Mouse (Mus musculus) left cerebral cortex, adult 9 months (tissue): ENCODE measurements at regions not wholly inside any gene's neighbourhood (a gene's known extent, or its start where the extent isn't known, plus 50 kb on each side); places are given as distances from the start of the nearest gene placed in this dataset.

ENCODE experiments used
- DNase-seq, 2 experiments: peaks; one replicate each; pipeline ENCODE4 v3.0.0; 2022; ENCODE audit warnings: low spot score in 2 of 2

DNA sequence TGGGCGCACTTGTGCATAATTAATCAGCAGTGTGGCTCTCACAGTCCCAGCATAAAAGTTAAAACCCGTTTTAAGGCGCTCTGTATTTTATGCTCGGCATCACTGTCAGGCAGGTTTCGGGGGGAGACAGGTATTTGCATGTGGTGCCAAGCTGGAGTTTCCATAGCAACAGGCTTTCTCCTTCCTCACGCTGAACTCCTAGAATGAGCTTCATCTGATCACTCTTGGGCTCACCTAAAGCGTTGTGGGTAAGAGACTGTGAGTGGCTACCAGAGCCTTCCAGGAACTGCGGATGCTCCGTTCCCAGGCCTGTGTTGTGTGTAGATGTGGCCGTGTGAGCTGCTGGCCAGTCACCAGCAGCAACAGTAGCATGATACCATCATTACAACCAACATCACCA is 161.5 kb downstream of the Ajap1 start:
- no peak for DNase-seq

DNA sequence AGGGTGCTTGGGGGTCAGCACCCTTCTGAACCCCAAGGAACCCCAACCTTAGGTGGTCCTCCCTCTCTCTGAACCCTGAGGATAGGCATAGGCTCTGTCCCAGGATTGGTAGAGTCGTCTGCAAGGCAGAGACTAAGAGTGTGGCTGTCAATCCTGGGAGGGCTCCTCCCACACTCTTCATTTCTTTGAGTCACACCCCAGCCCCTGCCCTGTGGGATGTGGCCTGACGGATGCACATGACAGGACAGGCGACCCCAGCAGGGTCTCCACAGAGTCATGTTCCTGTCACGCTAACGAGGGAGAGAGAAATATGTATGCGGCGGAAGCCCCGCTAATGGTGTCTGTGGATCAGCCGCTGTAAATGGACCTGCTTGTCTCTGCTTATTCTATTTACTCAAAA is 162.0 kb downstream of the Ajap1 start:
- DNase-seq = no peak

DNA sequence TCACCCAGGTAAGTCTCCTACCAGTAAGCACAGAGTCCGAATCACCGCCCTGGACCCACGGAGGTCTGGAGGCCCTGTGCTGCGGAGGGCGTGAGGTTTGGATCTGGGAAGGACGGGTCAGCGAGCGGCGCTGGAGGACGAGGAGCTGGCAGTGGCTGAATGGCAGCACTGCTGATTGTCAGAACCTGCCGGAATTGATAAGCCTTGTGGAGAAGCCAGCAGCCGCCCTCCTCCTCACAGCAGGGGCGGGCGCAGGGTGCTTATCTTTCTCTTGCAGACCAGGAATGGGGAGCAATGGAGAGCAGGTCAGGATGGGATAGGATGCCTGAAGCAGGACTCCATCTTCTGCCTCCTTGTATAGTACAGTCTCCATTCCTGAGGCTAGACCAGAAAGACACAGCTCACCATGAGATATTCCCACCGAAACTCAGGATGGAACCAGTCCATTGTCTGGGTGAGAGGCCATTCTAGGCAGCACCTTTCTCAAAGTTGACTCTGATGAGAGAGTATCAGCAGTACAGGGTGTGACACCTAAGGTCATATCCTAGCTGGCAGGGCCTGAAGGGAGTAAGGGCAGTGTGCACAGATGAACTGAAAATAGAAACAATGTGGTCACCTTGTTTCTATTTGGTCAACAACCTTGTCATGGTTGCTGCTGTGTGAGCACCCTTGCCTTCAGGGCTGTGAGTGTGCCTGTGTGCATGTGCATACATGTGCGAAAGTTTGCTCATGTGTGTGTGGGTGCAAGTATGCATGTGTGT is 165.5 kb downstream of the Ajap1 start:
- no peak for DNase-seq

DNA sequence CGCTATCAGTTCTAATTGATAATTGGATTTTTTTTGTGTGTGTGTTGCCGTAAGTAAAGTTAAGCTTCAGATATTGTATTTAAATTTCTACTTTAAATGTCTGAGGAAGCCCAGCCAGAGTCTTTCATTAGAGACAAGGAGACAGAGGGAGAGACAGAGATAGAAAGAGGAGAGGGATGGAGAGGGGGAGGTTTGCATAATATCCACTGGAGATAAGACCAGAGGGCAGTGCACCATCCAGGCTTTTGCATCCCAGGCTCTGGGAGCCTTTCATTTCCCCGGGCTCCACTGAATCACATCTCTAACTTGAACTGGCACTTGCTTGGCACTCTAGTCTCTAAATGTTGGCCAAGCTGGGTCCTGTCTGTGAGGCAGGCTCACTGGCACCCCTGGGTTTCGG is 166.1 kb downstream of the Ajap1 start:
- DNase-seq = no peak

DNA sequence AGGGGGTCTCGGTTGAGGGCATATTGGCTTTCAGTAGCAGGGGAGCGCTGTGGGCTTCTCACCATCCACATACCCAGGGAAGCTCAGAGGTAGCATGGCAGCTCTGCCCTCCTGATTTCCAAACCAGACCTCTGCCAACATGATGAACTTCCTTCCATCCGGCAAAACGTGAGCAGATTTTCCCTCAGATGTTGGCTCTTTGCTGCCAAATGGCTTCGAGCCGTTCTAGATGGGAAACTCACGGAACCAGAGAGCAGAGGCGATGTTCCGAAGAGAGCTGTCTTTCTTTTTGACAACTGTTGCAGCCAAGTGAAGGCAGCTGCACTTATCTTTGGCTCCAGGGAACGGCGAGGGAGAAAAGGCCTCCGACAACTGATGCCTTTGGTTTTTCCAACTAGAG is 168.7 kb downstream of the Ajap1 start:
- DNase-seq = no peak

DNA sequence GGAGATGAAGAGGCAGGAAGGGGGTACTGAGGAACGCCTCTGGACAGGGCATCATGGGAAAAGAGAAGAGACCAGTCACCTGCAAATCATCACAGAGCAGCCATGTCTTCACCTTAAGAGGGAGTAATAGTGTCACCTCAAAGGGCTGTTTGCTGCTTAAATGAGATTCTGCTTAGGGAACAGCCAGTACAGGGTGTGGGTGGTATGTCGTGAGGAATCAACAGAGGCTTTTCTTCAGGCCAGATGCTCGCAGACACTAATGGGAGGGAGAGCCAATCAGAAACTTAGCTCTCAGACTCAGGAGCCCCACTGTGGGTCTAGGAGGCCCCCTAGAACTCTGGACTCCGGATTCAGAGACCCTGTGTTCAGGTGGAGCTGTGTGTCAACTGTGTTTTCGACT is 171.0 kb downstream of the Ajap1 start:
- no peak for DNase-seq

DNA sequence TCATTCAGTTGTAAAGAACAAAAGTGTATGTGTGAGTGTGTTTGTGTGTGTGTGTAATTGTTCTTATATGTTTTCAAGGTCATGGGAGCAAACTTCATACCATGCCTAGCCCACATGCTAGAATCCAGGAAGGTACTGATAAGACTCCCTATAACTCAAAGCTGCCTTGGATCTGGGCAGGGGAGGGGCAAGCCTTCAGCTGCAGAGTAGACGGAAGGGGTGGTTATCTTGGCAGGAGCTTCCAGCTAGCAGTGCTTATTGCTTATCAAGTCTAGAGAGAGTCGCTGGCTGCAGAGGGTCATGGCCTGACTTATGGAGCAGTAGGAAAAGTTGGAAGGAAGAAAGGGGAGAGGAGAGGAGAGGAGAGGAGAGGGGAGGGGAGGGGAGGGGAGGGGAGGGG is 172.0 kb downstream of the Ajap1 start:
- DNase-seq = no peak

DNA sequence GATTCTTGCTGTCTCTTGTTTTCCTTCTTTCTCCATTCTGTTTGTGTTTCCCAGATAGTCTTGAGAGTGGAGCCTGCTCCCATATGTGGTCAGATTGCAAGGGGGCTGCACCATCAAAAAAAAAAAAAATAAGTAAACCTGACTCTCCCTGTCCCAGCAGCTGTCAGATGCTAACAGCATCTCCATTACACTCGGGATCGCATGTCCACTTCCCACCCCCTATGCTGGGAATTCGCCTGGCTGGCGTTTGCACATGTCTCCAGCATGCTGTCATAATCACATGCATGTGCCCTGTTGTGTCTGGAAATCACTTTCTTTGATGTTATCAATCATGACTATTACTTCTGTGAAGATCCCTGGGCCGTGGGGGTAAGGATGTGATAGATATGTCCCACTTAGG is 179.1 kb downstream of the Ajap1 start:
- no peak for DNase-seq

DNA sequence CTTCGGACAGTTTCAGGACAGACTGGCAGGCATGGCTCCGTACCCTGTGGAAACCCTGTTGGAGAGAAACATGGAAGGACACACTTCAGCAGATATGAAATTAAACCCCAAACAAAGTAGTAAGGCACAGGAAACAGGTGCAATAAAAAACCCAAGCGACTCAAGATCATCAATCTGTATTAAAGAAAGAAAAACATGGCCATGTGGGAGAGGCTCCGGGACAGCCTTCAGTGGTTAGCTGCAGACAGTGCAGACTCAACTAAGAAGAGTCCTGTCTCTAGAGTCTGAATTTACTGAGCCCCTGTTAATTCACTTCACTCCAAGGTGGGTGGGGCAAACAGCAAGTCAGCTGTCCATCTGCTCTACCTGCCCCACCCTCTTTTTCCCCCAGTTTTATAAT is 179.8 kb downstream of the Ajap1 start:
- DNase-seq = no peak

DNA sequence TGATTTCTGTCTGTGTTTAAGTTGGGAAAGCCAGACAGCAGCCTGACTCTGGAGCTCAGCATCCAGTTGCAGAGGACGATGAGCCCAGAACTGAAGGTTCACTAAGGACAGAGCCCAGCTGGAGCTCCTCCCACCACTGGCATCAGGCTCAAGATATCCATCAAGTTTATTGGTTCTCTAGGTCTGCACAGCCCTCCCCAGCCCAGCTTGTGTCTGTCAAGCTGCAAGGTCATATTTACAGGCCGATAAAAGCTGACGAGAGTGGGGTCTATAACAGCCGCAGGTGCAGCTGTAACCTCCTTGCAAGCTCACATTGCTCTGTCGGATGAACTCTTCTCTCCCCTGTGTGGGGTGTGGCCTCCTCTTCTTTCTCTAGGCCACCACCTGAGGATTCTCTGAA is 184.3 kb downstream of the Ajap1 start:
- DNase-seq = no peak

DNA sequence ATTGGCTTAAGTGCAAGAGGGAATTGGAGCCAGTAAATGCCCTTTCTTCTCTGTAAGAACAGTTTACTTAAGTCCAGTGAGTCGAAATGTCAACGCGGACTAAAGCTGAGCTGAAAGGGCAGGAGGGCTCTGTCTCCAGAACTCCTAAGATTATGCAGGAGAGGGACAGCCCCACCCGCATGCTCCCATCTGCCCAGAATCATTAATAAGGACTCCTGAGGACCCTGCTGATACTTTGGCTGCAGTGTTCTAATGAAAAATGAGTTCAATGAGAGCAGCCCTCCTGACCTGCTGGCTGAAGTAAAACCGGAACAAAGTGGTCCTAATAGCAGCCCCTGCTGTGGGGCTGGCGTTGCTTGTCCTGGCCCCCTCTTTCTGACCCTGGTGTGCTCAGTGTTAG is 187.8 kb downstream of the Ajap1 start:
- no peak for DNase-seq

DNA sequence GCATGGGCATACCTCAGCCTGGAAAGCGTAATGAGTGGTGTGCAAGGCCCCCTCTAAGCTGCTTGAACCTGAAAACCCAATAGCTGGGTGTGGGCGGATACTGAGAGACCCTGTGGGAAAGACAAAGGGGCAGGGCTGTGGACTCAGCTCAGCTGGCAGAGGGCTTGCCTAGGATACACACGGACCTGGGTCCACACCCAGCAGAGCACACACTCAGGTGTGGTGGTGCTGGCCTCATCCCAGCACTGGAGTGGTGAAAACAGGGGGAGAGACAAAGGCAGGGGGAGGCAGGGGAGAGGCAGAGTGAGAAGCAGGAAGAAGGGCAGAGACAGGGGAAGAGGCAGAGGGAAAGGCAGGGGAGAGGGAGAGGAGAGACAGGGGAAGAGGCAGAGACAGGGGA is 189.5 kb downstream of the Ajap1 start:
- DNase-seq = no peak

DNA sequence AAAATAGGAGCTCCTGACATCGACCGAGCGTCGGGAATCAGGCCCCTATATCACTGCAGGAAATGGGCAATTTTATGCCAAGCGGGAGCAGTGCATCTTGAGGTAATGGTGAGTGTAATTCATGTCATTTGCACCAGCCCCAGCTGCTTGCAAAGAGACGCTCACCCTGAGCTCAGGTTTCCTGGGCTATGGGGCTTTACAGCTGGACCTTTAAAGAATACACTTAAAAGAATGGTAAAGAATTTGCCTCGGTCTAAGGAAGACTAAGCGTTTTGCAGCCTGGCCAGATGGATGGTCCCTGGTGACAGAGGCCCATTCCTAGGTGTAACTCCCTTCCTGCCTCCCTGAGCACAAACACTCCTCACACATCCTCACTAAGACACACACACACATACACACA is 194.2 kb downstream of the Ajap1 start:
- DNase-seq = no peak

DNA sequence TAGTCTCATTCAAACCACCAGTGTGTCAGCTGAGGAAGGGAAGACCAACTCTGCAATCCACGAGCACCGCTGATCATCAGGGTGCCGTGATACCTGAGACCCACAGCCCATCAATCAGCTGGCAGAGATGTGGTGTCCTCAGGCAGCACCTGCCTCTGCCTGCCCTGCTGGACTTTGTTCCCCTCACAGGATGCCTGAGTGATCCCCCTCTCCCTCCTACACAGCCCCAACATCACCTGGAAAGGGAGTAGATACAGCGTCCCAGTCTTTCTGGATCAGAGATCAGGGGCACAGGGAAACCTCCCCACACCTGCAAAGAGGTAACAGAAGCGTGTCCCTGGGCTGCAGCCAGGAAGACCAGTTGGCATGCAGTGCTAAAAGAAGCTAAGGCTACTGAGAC is 198.4 kb downstream of the Ajap1 start:
- no peak for DNase-seq

DNA sequence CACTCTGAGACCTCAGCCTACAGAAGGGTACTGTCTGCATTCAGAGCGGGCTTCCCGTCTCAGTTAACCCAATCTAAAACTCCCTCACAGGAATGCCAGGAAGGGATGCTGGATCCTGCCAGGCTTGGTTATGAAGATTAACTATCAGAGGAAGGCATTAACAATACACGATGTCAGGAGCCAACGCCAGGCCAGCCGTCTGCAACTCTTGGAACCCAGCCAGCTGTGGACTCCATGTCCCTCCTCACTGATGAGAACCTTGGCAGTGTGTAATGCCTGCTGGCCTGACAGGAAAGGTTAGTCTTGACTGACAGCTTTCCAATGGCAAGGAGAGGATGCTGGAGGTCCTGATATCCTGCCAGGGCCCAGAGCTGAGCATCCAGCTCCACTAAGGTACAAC is 206.0 kb downstream of the Ajap1 start:
- no peak for DNase-seq

DNA sequence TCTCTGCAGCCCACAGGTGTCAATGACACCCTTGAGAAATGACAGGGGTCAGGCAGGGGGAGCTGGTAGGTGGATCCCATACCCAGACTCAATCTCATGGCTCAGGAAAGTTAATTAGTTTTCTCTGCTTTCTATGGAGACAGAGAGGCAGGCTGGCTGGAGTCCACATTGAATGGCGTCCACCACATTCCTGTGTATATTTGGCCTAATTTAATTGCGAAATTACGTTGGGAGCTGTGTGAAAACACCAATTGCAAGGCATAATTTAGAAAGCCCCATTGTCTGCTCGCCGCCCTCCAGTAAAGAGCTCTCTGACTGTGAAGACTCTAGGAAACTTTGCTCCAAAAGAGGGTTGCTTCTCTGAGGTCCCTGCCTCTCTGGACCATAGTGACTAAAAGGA is 211.2 kb downstream of the Ajap1 start:
- no peak for DNase-seq

DNA sequence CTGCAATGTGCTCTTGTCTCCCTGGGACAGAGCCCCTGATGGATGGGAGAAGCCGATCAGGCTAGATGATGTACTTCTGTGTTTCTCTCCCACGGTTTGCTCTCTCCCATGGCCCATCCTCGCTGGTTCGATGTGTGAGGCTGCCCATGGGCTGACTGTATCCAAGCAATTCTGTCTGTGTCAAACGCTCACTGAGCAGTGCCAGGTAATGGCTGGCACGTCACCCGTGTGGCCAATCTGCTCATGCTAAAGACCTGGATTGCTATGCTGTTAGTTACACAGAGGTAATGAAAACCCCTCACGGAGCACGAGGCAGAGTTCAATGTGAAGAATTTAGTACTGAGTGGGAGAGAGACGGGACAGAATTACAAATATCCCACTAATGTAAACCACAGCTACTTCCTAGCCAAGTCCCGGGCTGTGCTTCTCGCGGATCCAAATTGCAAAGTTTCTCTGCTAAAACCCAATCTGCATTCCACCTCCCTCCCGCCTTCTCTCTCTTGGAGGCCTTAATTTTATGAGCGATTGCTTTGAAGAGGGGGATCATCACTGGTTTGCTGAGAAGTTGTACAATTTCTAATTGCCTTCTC is 219.3 kb downstream of the Ajap1 start:
- no peak for DNase-seq

DNA sequence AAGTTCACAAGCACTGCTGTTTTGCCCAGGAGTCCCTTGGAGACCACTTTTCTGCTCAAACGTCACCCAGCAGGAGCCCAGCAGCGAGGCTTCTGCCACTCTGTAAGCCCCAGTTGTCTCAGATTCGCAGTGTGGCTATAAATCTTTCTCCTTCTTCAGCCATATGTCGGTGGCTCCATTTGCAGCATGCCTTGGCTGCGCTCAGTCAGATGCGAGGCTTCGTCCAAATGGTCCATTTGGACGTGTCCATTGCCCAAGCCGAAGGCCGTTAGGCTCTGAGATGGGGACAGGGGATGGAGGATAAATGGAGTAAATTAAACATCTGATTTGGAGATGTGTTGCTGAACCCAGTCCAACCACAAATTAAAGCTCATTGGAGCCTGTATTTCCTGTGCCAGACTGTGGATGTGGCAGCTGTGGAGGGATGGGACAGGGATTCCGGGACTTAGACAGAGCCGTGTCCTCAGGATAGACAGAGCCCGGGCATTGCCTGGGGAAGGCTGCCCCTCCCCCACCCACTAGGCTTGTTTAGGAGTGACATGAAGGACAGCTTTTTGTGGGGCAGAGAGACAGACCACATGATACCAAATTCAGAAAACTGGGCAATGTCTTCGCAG is 221.6 kb downstream of the Ajap1 start:
- no peak for DNase-seq

DNA sequence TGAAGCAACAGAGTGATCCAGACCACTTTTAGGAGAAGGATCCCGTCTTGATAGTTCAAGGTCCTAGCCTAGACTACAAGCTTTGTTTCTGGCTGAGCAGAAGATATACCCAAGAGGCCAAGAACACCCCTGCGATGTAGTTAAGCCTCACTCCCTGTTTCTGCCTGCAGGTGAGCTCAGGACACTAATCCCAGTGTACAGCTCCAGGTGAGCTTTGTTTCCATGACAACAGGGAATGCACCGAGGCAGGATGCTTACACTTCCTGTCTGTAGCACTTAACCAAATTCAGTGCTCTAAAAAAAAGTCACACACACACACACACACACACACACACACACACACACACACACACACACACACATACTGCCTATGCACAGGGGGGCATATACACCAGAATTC is 230.7 kb downstream of the Ajap1 start:
- DNase-seq = no peak

DNA sequence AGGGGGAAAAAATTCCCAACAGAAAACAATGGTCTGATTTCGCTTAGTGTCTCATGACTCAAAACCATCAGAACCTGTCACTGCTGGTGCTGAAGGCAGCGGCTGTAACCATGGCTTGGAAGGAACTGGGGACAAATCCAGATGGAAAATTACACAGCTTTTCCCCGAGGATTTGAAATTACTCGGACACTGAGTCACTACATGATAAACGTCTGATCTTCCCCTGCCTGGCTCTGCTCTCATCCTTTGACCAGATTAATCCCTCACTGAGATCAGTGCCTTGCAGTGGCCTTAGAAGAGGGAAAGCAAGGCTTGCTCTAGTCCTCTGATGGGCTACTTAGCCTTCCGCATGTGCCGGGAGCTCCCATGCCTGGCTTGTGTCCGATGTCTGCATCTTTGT is 231.3 kb downstream of the Ajap1 start:
- DNase-seq = no peak

DNA sequence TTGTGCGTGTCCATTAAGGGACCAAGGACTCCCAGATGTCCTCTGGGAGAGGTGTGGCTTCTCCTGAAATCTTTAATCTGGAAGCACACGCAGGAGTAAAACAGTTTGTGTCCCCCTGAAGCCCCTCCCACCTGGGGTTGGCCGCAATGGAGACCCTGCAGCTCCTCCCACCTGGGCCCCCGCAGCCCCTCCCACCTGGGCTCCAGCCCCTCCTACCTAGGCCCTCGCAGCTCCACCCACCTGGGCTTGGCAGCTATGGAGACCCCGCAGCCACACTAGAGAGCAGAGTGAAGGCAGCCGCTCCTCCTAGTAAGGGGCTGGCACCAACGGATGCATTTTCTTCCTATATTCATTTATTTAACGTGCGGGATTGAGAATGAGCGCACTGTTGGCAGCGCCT is 245.9 kb downstream of the Ajap1 start:
- no peak for DNase-seq

DNA sequence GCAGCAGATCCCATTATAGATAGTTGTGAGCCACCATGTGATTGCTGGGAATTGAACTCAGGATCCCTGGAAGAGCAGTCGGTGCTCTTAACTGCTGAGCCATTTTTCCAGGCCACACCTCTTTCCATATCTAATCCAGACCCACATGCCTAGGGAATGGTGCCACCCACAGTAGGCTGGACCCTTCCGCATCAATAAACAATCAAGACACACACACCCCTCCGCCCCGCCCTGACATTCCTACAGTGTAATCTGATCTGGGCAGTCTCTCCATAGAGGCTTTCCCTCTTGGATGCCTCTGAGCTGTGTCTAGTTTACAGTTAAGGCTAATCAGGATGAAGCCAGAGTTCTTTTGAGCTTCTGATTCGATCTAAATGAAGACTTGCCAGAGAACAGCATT is 248.8 kb downstream of the Ajap1 start:
- DNase-seq = no peak

DNA sequence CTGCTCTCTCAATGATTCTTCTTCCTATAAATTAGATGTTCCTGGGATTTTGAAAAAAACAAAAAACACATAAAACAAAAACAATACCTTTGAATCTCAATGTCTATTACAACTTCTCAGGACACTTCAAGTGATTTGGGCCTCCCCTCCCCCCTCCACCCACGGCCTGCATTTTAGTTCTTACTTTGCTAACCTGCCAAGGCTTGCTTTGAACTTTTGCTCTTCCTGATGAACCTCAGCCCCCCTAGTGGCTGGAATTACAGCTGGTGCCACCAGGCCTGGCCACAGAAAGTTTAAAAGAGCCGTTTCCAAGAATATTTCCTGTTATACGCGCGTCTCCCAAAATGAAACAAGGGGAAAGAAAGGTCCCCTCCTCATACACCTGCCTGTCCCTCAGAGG is 253.4 kb downstream of the Ajap1 start:
- DNase-seq = no peak
